Mouse (Mus musculus): ENCODE data around the gene Phactr1.

GRCm38 (mm10) chr13:42902859-42903258 lies 222.4 kb downstream of the Phactr1 start:
- TF ChIP-seq JUND (IDR thresholded peaks at IDR 0.05; ENCODE audit: low read depth, low read length) (no peak), POLR2A (IDR thresholded peaks at IDR 0.05; ENCODE audit: control insufficient read depth in 1 of 2, insufficient read depth in 1 of 2, low read depth in 1 of 2, low read length in 2 of 2, poor library complexity in 1 of 2) (no peak), TAL1 (IDR thresholded peaks at IDR 0.05; ENCODE audit: low read length) (no peak), CTCF (IDR thresholded peaks at IDR 0.05 in 2 of 3, conservative IDR thresholded peaks at IDR 0.05 in 1 of 3; ENCODE audit: control insufficient read depth in 1 of 3, insufficient read depth in 1 of 3, low read depth in 2 of 3, low read length in 3 of 3, poor library complexity in 1 of 3, severe bottlenecking in 1 of 3) (no peak), TCF12 (IDR thresholded peaks at IDR 0.05; ENCODE audit: low read depth, low read length) (no peak), MAX (IDR thresholded peaks at IDR 0.05; ENCODE audit: low read length) (no peak), HCFC1 (IDR thresholded peaks at IDR 0.05; ENCODE audit: low read depth, low read length) (no peak), UBTF (IDR thresholded peaks at IDR 0.05; ENCODE audit: borderline replicate concordance, insufficient read depth, low read depth, low read length) (no peak), SIN3A (IDR thresholded peaks at IDR 0.05; ENCODE audit: low read length) (no peak), RAD21 (IDR thresholded peaks at IDR 0.05; ENCODE audit: low read depth, low read length) (no peak), E2F4 (IDR thresholded peaks at IDR 0.05; ENCODE audit: borderline replicate concordance, low read depth, low read length) (no peak)
